Mouse (Mus musculus) intestine, embryonic 15.5 days (tissue): ENCODE measurements at regions not wholly inside any gene's neighbourhood (a gene's known extent, or its start where the extent isn't known, plus 50 kb on each side); places are given as distances from the start of the nearest gene placed in this dataset.
"Not testable (repeated sequence)": the region's sequence is repeated elsewhere in the genome, so short reads cannot be mapped to it uniquely, and the experiment has no call there.

Source experiments
- ATAC-seq: fragments of 200-750 bp; cut with Nextera tagmentation; 2 replicates; pipeline ENCODE4 v1.8.0; 2017; ENCODE audit warnings: moderate TSS enrichment, moderate library complexity
- H3K27ac ChIP-seq: fragments of 300-500 bp; sonication (generic); 2 replicates; pipeline ENCODE4 v1.5.1; 2015; ENCODE audit warnings: mild to moderate bottlenecking, inconsistent platforms
- H3K27me3 ChIP-seq: fragments of 300-500 bp; sonication (generic); replicated peaks from 2 replicates; pipeline ENCODE4 v1.6.1; 2015; ENCODE audit warnings: inconsistent platforms
- H3K36me3 ChIP-seq: fragments of 300-500 bp; sonication (generic); 2 replicates; pipeline ENCODE4 v1.6.1; 2015; ENCODE audit warnings: inconsistent platforms
- H3K4me1 ChIP-seq: fragments of 300-500 bp; sonication (generic); replicated peaks from 2 replicates; pipeline ENCODE4 v1.6.1; 2015; ENCODE audit warnings: inconsistent platforms
- H3K4me2 ChIP-seq: fragments of 300-500 bp; sonication (generic); replicated peaks from 2 replicates; pipeline ENCODE4 v1.6.1; 2015; ENCODE audit warnings: mild to moderate bottlenecking, inconsistent platforms
- H3K4me3 ChIP-seq: fragments of 300-500 bp; sonication (generic); replicated peaks from 2 replicates; pipeline ENCODE4 v1.5.1; 2015; ENCODE audit warnings: inconsistent platforms
- H3K9ac ChIP-seq: fragments of 300-500 bp; sonication (generic); 2 replicates; pipeline ENCODE4 v1.6.1; 2015; ENCODE audit warnings: inconsistent platforms
- H3K9me3 ChIP-seq: fragments of 300-500 bp; sonication (generic); 2 replicates; pipeline ENCODE4 v1.6.1; 2016; ENCODE audit warnings: inconsistent platforms
- WGBS: fragments of 180-500 bp; shearing (Covaris S2); methylation state at CpG from one replicate; pipeline ENCODE4 v1.1.7; 2015; 5-methylcytosine and 5-hydroxymethylcytosine counted together

GRCm38 (mm10) chr6:19855476-19855875 lies 989.4 kb downstream of the Ankrd7 start:
- not testable (repeated sequence) for H3K4me1 ChIP-seq, H3K27me3 ChIP-seq, H3K9me3 ChIP-seq, H3K4me2 ChIP-seq, H3K4me3 ChIP-seq, H3K27ac ChIP-seq, H3K36me3 ChIP-seq, H3K9ac ChIP-seq, ATAC-seq
- 89% methylated on average over 1 of the region's 1 CpGs for WGBS

- no peak overlapping the region for H3K27ac ChIP-seq
- no peak overlapping the region for H3K4me3 ChIP-seq
- no peak overlapping the region for H3K9ac ChIP-seq
- H3K9me3 ChIP-seq = no peaks in the 10 kb centered on the region
- H3K27me3 ChIP-seq = no peaks in the 10 kb centered on the region
- no peak for ATAC-seq
- no peak overlapping the region for H3K4me2 ChIP-seq
- H3K36me3 ChIP-seq = no peaks in the 10 kb centered on the region
- H3K4me1 ChIP-seq = no peaks in the 10 kb centered on the region
- 87% methylated on average over 2 of the region's 2 CpGs for WGBS
These were observed 998.0 kb downstream of the Ankrd7 start for GRCm38 (mm10) chr6:19864101-19864500.

GRCm38 (mm10) chr6:19869697-19870096 lies 1003.6 kb downstream of the Ankrd7 start:
- H3K4me1 ChIP-seq = no peaks in the 10 kb centered on the region
- no peaks in the 10 kb centered on the region for H3K9me3 ChIP-seq
- no peak overlapping the region for H3K9ac ChIP-seq
- ATAC-seq = no peak
- no peaks in the 10 kb centered on the region for H3K36me3 ChIP-seq
- H3K4me3 ChIP-seq = no peak overlapping the region
- no peak overlapping the region for H3K4me2 ChIP-seq
- 78% methylated on average over 1 of the region's 1 CpGs for WGBS
- no peak overlapping the region for H3K27ac ChIP-seq
- no peaks in the 10 kb centered on the region for H3K27me3 ChIP-seq

- no peaks in the 10 kb centered on the region for H3K27me3 ChIP-seq
- no peak for ATAC-seq
- no peak overlapping the region for H3K27ac ChIP-seq
- no peaks in the 10 kb centered on the region for H3K4me1 ChIP-seq
- H3K36me3 ChIP-seq = no peaks in the 10 kb centered on the region
- 74% methylated on average over 1 of the region's 1 CpGs for WGBS
- no peaks in the 10 kb centered on the region for H3K9me3 ChIP-seq
- H3K4me2 ChIP-seq = no peak overlapping the region
- no peak overlapping the region for H3K4me3 ChIP-seq
- H3K9ac ChIP-seq = no peak overlapping the region
These were observed 1045.1 kb downstream of the Ankrd7 start for GRCm38 (mm10) chr6:19911181-19911580.

- H3K9ac ChIP-seq, ATAC-seq, H3K36me3 ChIP-seq, H3K4me1 ChIP-seq, H3K27me3 ChIP-seq, H3K9me3 ChIP-seq, H3K27ac ChIP-seq, H3K4me2 ChIP-seq, H3K4me3 ChIP-seq: not testable (repeated sequence)
- 88% methylated on average over 4 of the region's 4 CpGs for WGBS
These were observed 1075.7 kb downstream of the Ankrd7 start for GRCm38 (mm10) chr6:19941784-19942183.

- Histone ChIP-seq H3K9me3 (no peaks in the 10 kb centered on the region), H3K4me1 (no peaks in the 10 kb centered on the region), H3K4me3 (no peak overlapping the region), H3K9ac (no peak overlapping the region), H3K27me3 (no peaks in the 10 kb centered on the region), H3K4me2 (no peak overlapping the region), H3K36me3 (no peaks in the 10 kb centered on the region), H3K27ac (no peak overlapping the region)
- ATAC-seq = no peak
These were observed 1078.2 kb downstream of the Ankrd7 start for GRCm38 (mm10) chr6:19944334-19944733.

GRCm38 (mm10) chr6:19945693-19946092 lies 1079.6 kb downstream of the Ankrd7 start:
- WGBS = 72% methylated on average over 4 of the region's 4 CpGs
- H3K36me3 ChIP-seq = no peaks in the 10 kb centered on the region
- H3K9me3 ChIP-seq = no peaks in the 10 kb centered on the region
- no peak overlapping the region for H3K27ac ChIP-seq
- H3K27me3 ChIP-seq = no peaks in the 10 kb centered on the region
- no peak overlapping the region for H3K4me3 ChIP-seq
- H3K9ac ChIP-seq = no peak overlapping the region
- H3K4me2 ChIP-seq = no peak overlapping the region
- ATAC-seq = no peak
- no peaks in the 10 kb centered on the region for H3K4me1 ChIP-seq

GRCm38 (mm10) chr6:19975898-19976297 lies 1109.8 kb downstream of the Ankrd7 start:
- Histone ChIP-seq H3K27me3 (no peaks in the 10 kb centered on the region), H3K9ac (no peak overlapping the region), H3K9me3 (no peaks in the 10 kb centered on the region), H3K4me2 (no peak overlapping the region), H3K27ac (no peak overlapping the region), H3K4me3 (no peak overlapping the region), H3K36me3 (no peaks in the 10 kb centered on the region), H3K4me1 (no peaks in the 10 kb centered on the region)
- 9% methylated on average over 1 of the region's 1 CpGs for WGBS
- ATAC-seq = no peak

GRCm38 (mm10) chr6:19991829-19992228 lies 1125.7 kb downstream of the Ankrd7 start:
- Histone ChIP-seq H3K27ac (no peak overlapping the region), H3K36me3 (no peaks in the 10 kb centered on the region), H3K4me1 (no peaks in the 10 kb centered on the region), H3K9me3 (no peaks in the 10 kb centered on the region), H3K4me2 (no peak overlapping the region), H3K27me3 (no peaks in the 10 kb centered on the region), H3K4me3 (no peak overlapping the region), H3K9ac (no peak overlapping the region)
- ATAC-seq = no peak
- 18% methylated on average over 1 of the region's 1 CpGs for WGBS

- no peak overlapping the region for H3K4me2 ChIP-seq
- H3K9me3 ChIP-seq = no peaks in the 10 kb centered on the region
- no peaks in the 10 kb centered on the region for H3K27me3 ChIP-seq
- H3K27ac ChIP-seq = no peak overlapping the region
- ATAC-seq = peak; percentile 59; the same call in 1 of the 2 replicates
- H3K36me3 ChIP-seq = no peaks in the 10 kb centered on the region
- H3K9ac ChIP-seq = no peak overlapping the region
- H3K4me1 ChIP-seq = no peaks in the 10 kb centered on the region
- H3K4me3 ChIP-seq = no peak overlapping the region
These were observed 1162.3 kb downstream of the Ankrd7 start for GRCm38 (mm10) chr6:20028466-20028865.

GRCm38 (mm10) chr6:20037769-20038168 lies 1171.7 kb downstream of the Ankrd7 start:
- 29% methylated on average over 1 of the region's 1 CpGs for WGBS
- 0 out of 2 replicates have a peak, but pooled peaks have one; percentile 25 for ATAC-seq

GRCm38 (mm10) chr6:20078666-20079065 lies 1136.6 kb upstream of the Kcnd2 start:
- no peak for ATAC-seq
- Histone ChIP-seq H3K27ac (no peak overlapping the region), H3K4me1 (no peaks in the 10 kb centered on the region), H3K36me3 (no peaks in the 10 kb centered on the region), H3K4me3 (no peak overlapping the region), H3K9me3 (no peaks in the 10 kb centered on the region), H3K9ac (no peak overlapping the region), H3K27me3 (no peaks in the 10 kb centered on the region), H3K4me2 (no peak overlapping the region)

More at GRCm38 (mm10) chr6:20037769-20038168, 1171.7 kb downstream of the Ankrd7 start:
- H3K27me3 ChIP-seq = no peaks in the 10 kb centered on the region
- H3K4me1 ChIP-seq = no peaks in the 10 kb centered on the region
- no peaks in the 10 kb centered on the region for H3K36me3 ChIP-seq
- no peak overlapping the region for H3K4me2 ChIP-seq
- H3K4me3 ChIP-seq = no peak overlapping the region
- H3K9me3 ChIP-seq = no peaks in the 10 kb centered on the region
- no peak overlapping the region for H3K27ac ChIP-seq
- no peak overlapping the region for H3K9ac ChIP-seq

- Histone ChIP-seq H3K36me3 (no peaks in the 10 kb centered on the region), H3K27me3 (no peaks in the 10 kb centered on the region), H3K4me2 (no peak overlapping the region), H3K4me3 (no peak overlapping the region), H3K9ac (no peak overlapping the region), H3K4me1 (no peaks in the 10 kb centered on the region), H3K9me3 (no peaks in the 10 kb centered on the region), H3K27ac (no peak overlapping the region)
- ATAC-seq = no peak
- 67% methylated on average over 10 of the region's 10 CpGs for WGBS
These were observed 1123.0 kb upstream of the Kcnd2 start for GRCm38 (mm10) chr6:20092057-20092917.
